Mouse (Mus musculus): ENCODE measurements around the gene Dbi.

DNA sequence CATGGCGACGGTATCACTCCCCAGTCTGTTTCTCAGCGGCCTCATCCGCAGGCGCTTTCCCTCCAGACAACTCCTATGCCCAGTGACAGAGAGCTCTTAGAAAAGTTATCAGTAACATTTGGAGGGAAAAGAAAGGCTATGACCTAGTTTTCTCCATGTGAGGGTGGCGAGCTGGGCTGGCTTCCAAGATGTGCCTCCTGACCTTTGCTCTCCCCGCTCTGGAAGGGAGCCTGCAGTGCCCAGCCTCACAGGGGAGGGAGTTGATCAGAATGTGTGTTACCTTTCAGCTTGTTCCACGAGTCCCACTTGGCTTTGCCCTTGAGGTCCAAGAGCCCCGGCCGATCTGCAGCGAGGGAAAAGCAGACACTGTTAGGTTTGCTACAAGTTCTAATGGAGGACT lies 4.8 kb downstream of the Dbi start:
- TF ChIP-seq POLR2AphosphoS5 (IDR thresholded peaks at IDR 0.05; ENCODE audit: insufficient replicate concordance, low read depth, low read length) (no peak), CTCF (IDR thresholded peaks at IDR 0.05; ENCODE audit: low read depth, low read length) (no peak), GATA1 (IDR thresholded peaks at IDR 0.05; ENCODE audit: borderline replicate concordance, low read length) (no peak), TAL1 (conservative IDR thresholded peaks at IDR 0.05; ENCODE audit: low read depth, low read length) (no peak), GATA2 (IDR thresholded peaks at IDR 0.05; ENCODE audit: borderline replicate concordance, low read depth, low read length) (no peak)

All from G1E (cell line).